27 mouse cellular contexts compared by ENCODE assay signal in genomic region chr9:64219772-64220420, GRCm38 (mm10). TPM values are rescaled to one million over a fixed set of nuclear protein-coding genes. Genes with fewer than 3 reads are reported as not detected.
DNase-seq lines count a peak whose midpoint lies in the region; ATAC-seq and TF ChIP-seq lines count a peak whose summit lies in the region.
"Had no signal": no experiment of that assay in that cellular context is flagged by ENCODE, and none has a peak within 500 bp of the region (broad histone marks: within the 10 kb centered on the region; RNA-seq: fewer than 3 reads in every experiment).

No protein-coding gene starts in this region.

- H3K4me1 ChIP-seq in kidney, embryonic 16.5 days (ENCODE audit: insufficient read depth, low read length), result peaks cover 36% of the 10 kb centered on the region
- H3K4me1 ChIP-seq in embryonic facial prominence, embryonic 13.5 days, result peaks cover 14% of the 10 kb centered on the region
- 0 out of 2 replicates have a peak, but pooled peaks cover 4% of the 10 kb centered on the region for H3K4me1 ChIP-seq in stomach, postnatal 0 days (replicated peaks; ENCODE audit: control insufficient read depth, insufficient read depth)
- H3K4me1 ChIP-seq: hindbrain, embryonic 15.5 days had no signal

- H3K9me3 ChIP-seq in kidney, embryonic 16.5 days (ENCODE audit: low read length), result no peaks in the 10 kb centered on the region
- no peaks in the 10 kb centered on the region for H3K9me3 ChIP-seq in embryonic facial prominence, embryonic 13.5 days
- no peaks in the 10 kb centered on the region for H3K9me3 ChIP-seq in stomach, postnatal 0 days (ENCODE audit: control insufficient read depth, low read length)
- H3K9me3 ChIP-seq: forebrain, embryonic 13.5 days; heart, embryonic 10.5 days; hindbrain, embryonic 15.5 days; limb, embryonic 15.5 days; liver, embryonic 15.5 days had no signal

- peak overlapping the region; percentile 55 for H3K27ac ChIP-seq in kidney, embryonic 16.5 days (ENCODE audit: low read length)
- H3K27ac ChIP-seq in embryonic facial prominence, embryonic 13.5 days, result peak overlapping the region; percentile 51; the same call in 1 of the 2 replicates
- peak overlapping the region; percentile 24 for H3K27ac ChIP-seq in stomach, postnatal 0 days (replicated peaks)
- H3K27ac ChIP-seq: forebrain, embryonic 13.5 days; heart, embryonic 10.5 days; hindbrain, embryonic 15.5 days; limb, embryonic 15.5 days; liver, embryonic 15.5 days had no signal

- peak; percentile 69 for ATAC-seq in kidney, embryonic 16.5 days (ENCODE audit: low FRiP score, low TSS enrichment)
- ATAC-seq in embryonic facial prominence, embryonic 13.5 days (ENCODE audit: insufficient number of reproducible peaks, insufficient read depth, low FRiP score, low TSS enrichment, low read depth), result no peak
- ATAC-seq in stomach, postnatal 0 days (ENCODE audit: low FRiP score, low TSS enrichment), result no peak
- ATAC-seq: forebrain, embryonic 13.5 days; midbrain, embryonic 16.5 days had no signal

- intact Hi-C loops in left cerebral cortex, postnatal 36 days (cut with DNase I), result loop anchor here (5.0 kb wide), 1 partner anchor 32 kb away; the partner anchor contains the start of gene Map2k1

- H3K9ac ChIP-seq in kidney, embryonic 16.5 days (replicated peaks; ENCODE audit: low read length), result no peak overlapping the region
- H3K9ac ChIP-seq in embryonic facial prominence, embryonic 13.5 days, result no peak overlapping the region
- H3K9ac ChIP-seq in stomach, postnatal 0 days (ENCODE audit: low read length), result no peak overlapping the region
- H3K9ac ChIP-seq: forebrain, embryonic 13.5 days; hindbrain, embryonic 15.5 days; limb, embryonic 15.5 days; liver, embryonic 15.5 days had no signal

- no peak for DNase-seq in kidney, postnatal 10 days
- peak; percentile 36 for DNase-seq in ES-CJ7 (ENCODE audit: low read depth, low spot score)
- DNase-seq in stomach, postnatal 0 days (ENCODE audit: low spot score), result no peak
- no peak for DNase-seq in left cerebral cortex, postnatal 36 days (ENCODE audit: low spot score in 2 of 2)
- no peak for DNase-seq in liver
- DNase-seq: adrenal gland, postnatal 25 days; B cell, adult 2 months; cerebellum, adult 8-10 months; cerebellum, postnatal 36 days; embryo, embryonic 11 days; heart, postnatal 4 days; kidney, postnatal 25 days; layer of hippocampus, adult 9-11 months; left cerebral cortex, postnatal 4 days; lung, postnatal 4 days had no signal

- H3K36me3 ChIP-seq in kidney, embryonic 16.5 days (ENCODE audit: insufficient read depth, low read length), result no peaks in the 10 kb centered on the region
- no peaks in the 10 kb centered on the region for H3K36me3 ChIP-seq in embryonic facial prominence, embryonic 13.5 days
- H3K36me3 ChIP-seq in stomach, postnatal 0 days (ENCODE audit: control insufficient read depth, insufficient read depth, low read length), result no peaks in the 10 kb centered on the region; the same call in 1 of the 2 replicates
- H3K36me3 ChIP-seq: hindbrain, embryonic 15.5 days; limb, embryonic 15.5 days; liver, embryonic 15.5 days had no signal

- no peak overlapping the region for H3K4me3 ChIP-seq in kidney, embryonic 16.5 days (ENCODE audit: low read length)
- H3K4me3 ChIP-seq in embryonic facial prominence, embryonic 13.5 days, result no peak overlapping the region
- no peak overlapping the region for H3K4me3 ChIP-seq in stomach, postnatal 0 days (ENCODE audit: low read depth, low read length)
- H3K4me3 ChIP-seq: erythroblast, embryonic 14.5 days; forebrain, embryonic 13.5 days; heart, embryonic 10.5 days; hindbrain, embryonic 15.5 days; limb, embryonic 15.5 days; liver, embryonic 15.5 days; myocyte had no signal

- no peak overlapping the region for H3K4me2 ChIP-seq in kidney, embryonic 16.5 days (replicated peaks; ENCODE audit: low read depth, low read length)
- H3K4me2 ChIP-seq in embryonic facial prominence, embryonic 13.5 days, result peak overlapping the region; percentile 14; the same call in 1 of the 2 replicates
- no peak overlapping the region for H3K4me2 ChIP-seq in stomach, postnatal 0 days (replicated peaks; ENCODE audit: low read depth)
- H3K4me2 ChIP-seq: forebrain, embryonic 13.5 days; hindbrain, embryonic 15.5 days; limb, embryonic 15.5 days; liver, embryonic 15.5 days had no signal

- 68% methylated on average over 10 of the region's 10 CpGs for WGBS in kidney, embryonic 16.5 days
- WGBS in embryonic facial prominence, embryonic 13.5 days, result 59% methylated on average over 10 of the region's 10 CpGs
- WGBS in stomach, postnatal 0 days, result 73% methylated on average over 10 of the region's 10 CpGs

- no peak for TF ChIP-seq EP300 in stomach, postnatal 0 days (optimal IDR thresholded peaks at IDR 0.05)

- no peak for TF ChIP-seq CTCF in stomach, postnatal 0 days (IDR thresholded peaks at IDR 0.05; ENCODE audit: low read depth)

- no peaks in the 10 kb centered on the region for H3K27me3 ChIP-seq in kidney, embryonic 16.5 days (ENCODE audit: insufficient read depth, low read length)
- H3K27me3 ChIP-seq in embryonic facial prominence, embryonic 13.5 days, result no peaks in the 10 kb centered on the region
- H3K27me3 ChIP-seq in stomach, postnatal 0 days (ENCODE audit: control insufficient read depth, insufficient read depth, low read length), result no peaks in the 10 kb centered on the region
- H3K27me3 ChIP-seq: CH12.LX; forebrain, embryonic 13.5 days; hindbrain, embryonic 15.5 days; limb, embryonic 15.5 days; liver, embryonic 15.5 days had no signal

RNA-seq across cellular contexts. Expression of gene Uchl4, which starts 15.1 kb away (rescaled TPM):
- polyA plus RNA-seq in kidney, embryonic 16.5 days (2015; fragmentation: Nextera tagmentation; extraction: Ambion mirVana), result 2.4 and 4.5 TPM in 2 replicates
- 3.5 and 5.5 TPM in 2 replicates for polyA plus RNA-seq in embryonic facial prominence, embryonic 13.5 days (2015; fragmentation: Nextera tagmentation; extraction: Ambion mirVana)
- 2.0 and 2.2 TPM in 2 replicates for polyA plus RNA-seq in stomach, postnatal 0 days (2015; fragmentation: Nextera tagmentation; extraction: Ambion mirVana)
- 1 to 10 TPM; 2.4 to 2.7 TPM for total RNA-seq in left cerebral cortex, postnatal 36 days (2021)
- polyA plus RNA-seq: erythroblast, embryonic 14.5 days; gonadal fat pad, adult 2 months had no signal

RNA-seq across cellular contexts. Expression of gene Map2k1, which starts 33.5 kb away (rescaled TPM):
- 89.0 and 92.2 TPM in 2 replicates for polyA plus RNA-seq in kidney, embryonic 16.5 days (2015; fragmentation: Nextera tagmentation; extraction: Ambion mirVana)
- polyA plus RNA-seq in embryonic facial prominence, embryonic 13.5 days (2015; fragmentation: Nextera tagmentation; extraction: Ambion mirVana), result 82.8 and 87.1 TPM in 2 replicates
- polyA plus RNA-seq in stomach, postnatal 0 days (2015; fragmentation: Nextera tagmentation; extraction: Ambion mirVana), result 84.1 and 85.0 TPM in 2 replicates
- 100 to 1,000 TPM; 280 to 296 TPM for total RNA-seq in left cerebral cortex, postnatal 36 days (2021)

RNA-seq across cellular contexts. Expression of gene Snapc5, which starts 40.8 kb away (rescaled TPM):
- polyA plus RNA-seq in kidney, embryonic 16.5 days (2015; fragmentation: Nextera tagmentation; extraction: Ambion mirVana), result 31.9 and 37.3 TPM in 2 replicates
- polyA plus RNA-seq in embryonic facial prominence, embryonic 13.5 days (2015; fragmentation: Nextera tagmentation; extraction: Ambion mirVana), result 33.1 and 36.8 TPM in 2 replicates
- polyA plus RNA-seq in stomach, postnatal 0 days (2015; fragmentation: Nextera tagmentation; extraction: Ambion mirVana), result 31.8 and 34.4 TPM in 2 replicates
- 10 to 100 TPM; 20.5 to 22.4 TPM for total RNA-seq in left cerebral cortex, postnatal 36 days (2021)

RNA-seq across cellular contexts. Expression of gene Rpl4, which starts 46.7 kb away (rescaled TPM):
- polyA plus RNA-seq in kidney, embryonic 16.5 days (2015; fragmentation: Nextera tagmentation; extraction: Ambion mirVana), result 1,111 and 1,181 TPM in 2 replicates
- 1,232 and 1,302 TPM in 2 replicates for polyA plus RNA-seq in embryonic facial prominence, embryonic 13.5 days (2015; fragmentation: Nextera tagmentation; extraction: Ambion mirVana)
- polyA plus RNA-seq in stomach, postnatal 0 days (2015; fragmentation: Nextera tagmentation; extraction: Ambion mirVana), result 902 and 907 TPM in 2 replicates
- 100 to 1,000 TPM; 475 to 553 TPM for total RNA-seq in left cerebral cortex, postnatal 36 days (2021)

RNA-seq across cellular contexts. Expression of gene Zwilch, which starts 47.0 kb away (rescaled TPM):
- 26.8 and 32.1 TPM in 2 replicates for polyA plus RNA-seq in kidney, embryonic 16.5 days (2015; fragmentation: Nextera tagmentation; extraction: Ambion mirVana)
- 21.9 and 22.7 TPM in 2 replicates for polyA plus RNA-seq in embryonic facial prominence, embryonic 13.5 days (2015; fragmentation: Nextera tagmentation; extraction: Ambion mirVana)
- 3.2 and 4.1 TPM in 2 replicates for polyA plus RNA-seq in stomach, postnatal 0 days (2015; fragmentation: Nextera tagmentation; extraction: Ambion mirVana)
- total RNA-seq in left cerebral cortex, postnatal 36 days (2021), result 1 to 10 TPM; 2.7 to 4.2 TPM
